Mouse (Mus musculus) midbrain, embryonic 16.5 days (tissue): ENCODE measurements around the gene Il1rl1. TPM values are rescaled to one million over a fixed set of nuclear protein-coding genes. Genes with fewer than 3 reads are reported as not detected.

Experiments used
- ATAC-seq: fragments of 200-750 bp; cut with Nextera tagmentation; 2 replicates; pipeline ENCODE4 v1.8.0; 2017; ENCODE audit warnings: moderate TSS enrichment
- H3K27ac ChIP-seq: fragments of 300-500 bp; sonication (generic); 2 replicates; pipeline ENCODE4 v1.5.1; 2014; ENCODE audit warnings: mild to moderate bottlenecking, low read length, mixed read lengths
- H3K27me3 ChIP-seq: fragments of 300-500 bp; sonication (generic); 2 replicates; pipeline ENCODE4 v1.6.1; 2014; ENCODE audit warnings: low read depth, low read length, mixed read lengths; ENCODE audit not compliant: control insufficient read depth, insufficient read depth
- H3K36me3 ChIP-seq: fragments of 300-500 bp; sonication (generic); 2 replicates; pipeline ENCODE4 v1.6.1; 2014; ENCODE audit warnings: mild to moderate bottlenecking, low read length, moderate library complexity, mixed read lengths; ENCODE audit not compliant: control insufficient read depth, insufficient read depth
- H3K4me1 ChIP-seq: fragments of 300-500 bp; sonication (generic); 2 replicates; pipeline ENCODE4 v1.6.1; 2014; ENCODE audit warnings: mild to moderate bottlenecking, low read length, mixed read lengths; ENCODE audit not compliant: control insufficient read depth, insufficient read depth
- H3K4me2 ChIP-seq: fragments of 300-500 bp; sonication (generic); 2 replicates; pipeline ENCODE4 v1.6.1; 2014; ENCODE audit warnings: mild to moderate bottlenecking, low read length, mixed read lengths
- H3K4me3 ChIP-seq: fragments of 300-500 bp; sonication (generic); 2 replicates; pipeline ENCODE4 v1.5.1; 2014; ENCODE audit warnings: low read depth, mild to moderate bottlenecking, low read length, moderate library complexity, mixed read lengths
- H3K9ac ChIP-seq: fragments of 300-500 bp; sonication (generic); 2 replicates; pipeline ENCODE4 v1.6.1; 2014; ENCODE audit warnings: low read depth, low read length, mixed read lengths
- H3K9me3 ChIP-seq: fragments of 300-500 bp; sonication (generic); replicated peaks from 2 replicates; pipeline ENCODE4 v1.6.1; 2014; ENCODE audit warnings: mild to moderate bottlenecking, low read length, mixed read lengths; ENCODE audit not compliant: control insufficient read depth, poor library complexity, severe bottlenecking
- WGBS: fragments of 180-500 bp; shearing (Covaris S2); extraction: QIAGEN DNeasy Blood & Tissue Kit; methylation state at CpG from one replicate; pipeline ENCODE4 v1.1.7; 2014; 5-methylcytosine and 5-hydroxymethylcytosine counted together
- polyA plus RNA-seq: library from polyadenylated mRNA; unstranded; fragments of >200 nt; fragmentation: Nextera tagmentation; extraction: Ambion mirVana; gene quantifications from 2 replicates; pipeline ENCODE4 v1.2.1, GENCODE M21; 2015

The Il1rl1 gene
- 0.04 TPM in 1 of 2 replicates, not detected in the other for polyA plus RNA-seq

DNA sequence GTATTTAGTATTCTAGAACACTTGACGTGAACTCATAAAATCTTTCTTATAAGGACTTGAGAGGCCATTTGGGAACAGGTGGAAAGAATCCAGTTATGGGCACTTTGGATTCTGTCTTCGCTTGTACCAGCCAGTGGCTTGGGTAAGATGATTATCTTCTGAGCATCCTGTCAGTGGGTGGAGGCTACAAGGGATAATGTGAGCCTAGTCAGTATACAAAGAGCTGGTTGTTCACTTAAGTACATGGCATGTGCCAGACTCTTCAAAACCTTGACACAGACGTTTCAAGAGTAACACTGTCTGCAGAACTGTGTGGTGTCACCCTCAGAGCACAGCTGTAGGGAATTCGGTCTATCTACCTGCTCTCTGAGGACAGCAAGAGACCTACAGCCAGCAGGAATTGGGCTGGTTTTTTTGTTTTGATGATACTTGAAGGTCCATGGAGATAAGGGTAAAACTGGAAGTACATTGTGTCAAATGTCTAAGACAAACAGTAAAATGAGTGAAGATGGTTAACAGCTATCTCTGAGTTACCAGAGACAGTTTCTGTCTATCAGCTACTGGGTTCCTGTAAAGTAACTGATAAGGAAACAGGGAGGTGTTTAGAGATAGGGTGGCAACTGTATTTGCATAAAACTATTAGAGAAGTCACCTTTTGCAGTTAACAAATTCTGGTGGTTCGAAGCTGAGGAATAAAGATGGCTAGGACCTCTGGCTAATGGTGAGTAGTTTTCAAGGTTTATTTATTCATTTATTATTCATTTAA lies at the start of gene Il1rl1:
Gene Il1rl1 (plus strand): TSS at position 661 of the 766 bp plus-strand sequence.
- no peaks in the 10 kb centered on the region for H3K9me3 ChIP-seq
- no peaks in the 10 kb centered on the region for H3K4me1 ChIP-seq
- H3K4me3 ChIP-seq: no peak within 1 kb of the TSS
- H3K9ac ChIP-seq: no peak within 1 kb of the TSS
- no peaks in the 10 kb centered on the region for H3K27me3 ChIP-seq
- H3K36me3 ChIP-seq: no peaks in the 10 kb centered on the region
- no peak within 1 kb of the TSS for H3K27ac ChIP-seq
- no peak for ATAC-seq
- H3K4me2 ChIP-seq: no peak within 1 kb of the TSS
- 87% methylated on average over 5 of the region's 5 CpGs for WGBS

GRCm38 (mm10) chr1:40380111-40380510 lies 49.3 kb upstream of the Il1rl1 start:
- Histone ChIP-seq H3K4me1 (no peaks in the 10 kb centered on the region), H3K4me3 (no peak overlapping the region), H3K36me3 (no peaks in the 10 kb centered on the region), H3K9ac (no peak overlapping the region), H3K27me3 (no peaks in the 10 kb centered on the region), H3K4me2 (no peak overlapping the region), H3K9me3 (no peaks in the 10 kb centered on the region), H3K27ac (no peak overlapping the region)
- ATAC-seq: no peak
- WGBS: 58% methylated on average over 6 of the region's 6 CpGs

GRCm38 (mm10) chr1:40380990-40381389 lies 48.4 kb upstream of the Il1rl1 start:
- ATAC-seq: no peak
- Histone ChIP-seq H3K9ac (no peak overlapping the region), H3K4me1 (no peaks in the 10 kb centered on the region), H3K4me3 (no peak overlapping the region), H3K27me3 (no peaks in the 10 kb centered on the region), H3K9me3 (no peaks in the 10 kb centered on the region), H3K36me3 (no peaks in the 10 kb centered on the region), H3K4me2 (no peak overlapping the region), H3K27ac (no peak overlapping the region)
- WGBS: 87% methylated on average over 11 of the region's 11 CpGs

DNA sequence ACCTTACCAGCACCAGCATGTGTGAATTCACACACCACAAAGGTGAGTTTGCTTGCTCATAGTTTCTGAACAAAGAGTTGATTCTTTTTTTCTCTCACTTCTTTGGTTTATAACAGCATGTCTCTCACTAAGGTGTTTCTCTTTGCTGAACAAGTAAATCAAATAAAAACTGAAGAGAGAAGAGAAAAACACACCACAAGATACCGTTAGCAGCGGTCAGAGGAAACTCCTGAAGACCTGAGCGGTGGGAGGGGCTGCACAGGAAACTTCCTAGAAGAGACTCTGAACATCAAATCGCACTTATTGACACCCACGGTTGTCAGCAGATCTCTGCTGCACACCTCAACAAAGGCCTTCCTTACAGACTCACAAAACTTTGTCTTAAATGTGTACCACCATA lies 46.5 kb upstream of the Il1rl1 start:
- Histone ChIP-seq H3K27ac (no peak overlapping the region), H3K4me2 (no peak overlapping the region), H3K9ac (no peak overlapping the region), H3K4me1 (no peaks in the 10 kb centered on the region), H3K27me3 (no peaks in the 10 kb centered on the region), H3K9me3 (no peaks in the 10 kb centered on the region), H3K36me3 (no peaks in the 10 kb centered on the region), H3K4me3 (no peak overlapping the region)
- 88% methylated on average over 5 of the region's 5 CpGs for WGBS
- no peak for ATAC-seq

- Histone ChIP-seq H3K9ac (no peak overlapping the region), H3K4me1 (no peaks in the 10 kb centered on the region), H3K4me2 (no peak overlapping the region), H3K9me3 (no peaks in the 10 kb centered on the region; the same call in 1 of the 2 replicates), H3K4me3 (no peak overlapping the region), H3K27ac (no peak overlapping the region), H3K36me3 (no peaks in the 10 kb centered on the region), H3K27me3 (no peaks in the 10 kb centered on the region)
- WGBS: 93% methylated on average over 8 of the region's 8 CpGs
- no peak for ATAC-seq
Observed at GRCm38 (mm10) chr1:40384931-40385545, 44.3 kb upstream of the Il1rl1 start.

GRCm38 (mm10) chr1:40391374-40391773 lies 38.0 kb upstream of the Il1rl1 start:
- WGBS: 85% methylated on average over 3 of the region's 3 CpGs
- Histone ChIP-seq H3K9ac (no peak overlapping the region), H3K36me3 (no peaks in the 10 kb centered on the region), H3K27ac (no peak overlapping the region), H3K27me3 (no peaks in the 10 kb centered on the region), H3K9me3 (no peaks in the 10 kb centered on the region; the same call in 1 of the 2 replicates), H3K4me1 (no peaks in the 10 kb centered on the region), H3K4me2 (no peak overlapping the region), H3K4me3 (no peak overlapping the region)
- no peak for ATAC-seq

DNA sequence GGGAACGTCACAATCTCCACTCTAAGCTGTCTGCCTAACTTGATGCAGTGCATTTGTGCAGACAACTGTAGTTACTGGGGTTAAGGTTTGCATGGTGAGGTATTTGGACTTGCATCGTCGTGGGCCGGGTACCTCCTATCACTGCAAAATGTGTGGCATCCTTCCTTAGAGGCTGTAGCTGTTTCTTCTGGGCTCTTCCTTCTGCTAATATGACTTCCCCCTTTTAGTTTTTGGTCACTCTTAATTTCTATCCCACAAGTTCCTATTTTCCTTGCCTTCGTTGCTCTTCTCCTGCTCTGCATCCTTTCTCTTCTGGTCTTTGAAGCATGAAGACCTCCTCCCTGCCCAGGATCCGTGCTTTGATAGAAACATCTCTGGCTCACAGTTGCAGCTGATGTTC lies 36.8 kb upstream of the Il1rl1 start:
- Histone ChIP-seq H3K4me1 (no peaks in the 10 kb centered on the region), H3K27me3 (no peaks in the 10 kb centered on the region), H3K9ac (no peak overlapping the region), H3K27ac (no peak overlapping the region), H3K36me3 (no peaks in the 10 kb centered on the region), H3K4me3 (no peak overlapping the region), H3K4me2 (no peak overlapping the region), H3K9me3 (no peaks in the 10 kb centered on the region; the same call in 1 of the 2 replicates)
- ATAC-seq: no peak
- 85% methylated on average over 6 of the region's 6 CpGs for WGBS

DNA sequence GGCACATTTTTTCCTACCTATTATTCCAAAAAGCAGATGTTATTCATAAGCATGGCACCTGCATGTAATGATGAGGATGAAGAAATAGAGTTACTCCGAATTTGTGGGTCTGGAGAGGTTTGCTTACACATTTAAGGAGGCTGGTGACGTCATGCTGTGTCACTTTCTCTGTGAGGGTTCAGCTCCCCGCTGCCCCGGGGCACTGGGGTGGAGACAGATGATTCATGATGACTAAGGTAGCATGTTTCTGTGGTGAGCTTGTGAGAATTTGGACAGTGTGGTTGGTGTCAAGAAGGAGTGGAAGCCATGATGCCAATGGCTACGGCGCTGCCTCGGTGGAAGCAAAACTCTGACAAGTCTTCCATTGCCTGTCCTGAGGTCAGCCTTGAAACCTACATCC lies 36.2 kb upstream of the Il1rl1 start:
- Histone ChIP-seq H3K36me3 (no peaks in the 10 kb centered on the region), H3K27me3 (no peaks in the 10 kb centered on the region), H3K9ac (no peak overlapping the region), H3K4me2 (no peak overlapping the region), H3K4me3 (no peak overlapping the region), H3K9me3 (no peaks in the 10 kb centered on the region; the same call in 1 of the 2 replicates), H3K4me1 (no peaks in the 10 kb centered on the region), H3K27ac (no peak overlapping the region)
- ATAC-seq: no peak
- WGBS: 88% methylated on average over 7 of the region's 7 CpGs

DNA sequence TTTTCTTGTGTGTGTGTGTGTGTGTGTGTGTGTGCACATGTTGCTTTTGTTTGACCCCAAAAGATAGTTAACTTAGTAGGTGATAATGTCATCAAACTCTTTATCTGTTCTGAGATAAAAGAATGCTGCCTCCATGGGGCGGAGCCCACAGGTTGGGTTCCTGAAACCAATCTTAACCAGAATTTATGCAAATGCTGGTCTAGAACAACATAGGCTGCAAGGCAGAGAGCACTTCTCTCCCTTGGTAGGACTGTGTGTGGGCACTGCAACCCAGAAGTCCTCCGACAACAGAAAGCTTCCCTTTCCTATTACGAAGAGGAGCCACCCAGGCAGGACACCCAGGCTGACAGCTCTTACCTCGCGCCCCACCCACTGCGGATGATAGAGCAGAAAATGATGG lies 29.7 kb upstream of the Il1rl1 start:
- ATAC-seq: no peak
- 94% methylated on average over 6 of the region's 6 CpGs for WGBS
- H3K27me3 ChIP-seq: no peaks in the 10 kb centered on the region
- H3K9me3 ChIP-seq: no peaks in the 10 kb centered on the region
- H3K9ac ChIP-seq: no peak overlapping the region
- H3K36me3 ChIP-seq: no peaks in the 10 kb centered on the region
- no peak overlapping the region for H3K27ac ChIP-seq
- no peak overlapping the region for H3K4me3 ChIP-seq
- no peaks in the 10 kb centered on the region for H3K4me1 ChIP-seq
- H3K4me2 ChIP-seq: no peak overlapping the region
